Mouse (Mus musculus) liver, embryonic 14.5 days (tissue): Measurements from ENCODE around the gene Smim10l2a.

Experiments
- CTCF ChIP-seq: IDR thresholded peaks from 2 replicates; pipeline ENCODE4 v1.5.1; 2016; ENCODE audit warnings: antibody characterized with exemption, low read depth, control low read depth
- EP300 ChIP-seq: IDR thresholded peaks from 2 replicates; pipeline ENCODE4 v1.6.1; 2016; ENCODE audit warnings: antibody characterized with exemption, low read depth

DNA sequence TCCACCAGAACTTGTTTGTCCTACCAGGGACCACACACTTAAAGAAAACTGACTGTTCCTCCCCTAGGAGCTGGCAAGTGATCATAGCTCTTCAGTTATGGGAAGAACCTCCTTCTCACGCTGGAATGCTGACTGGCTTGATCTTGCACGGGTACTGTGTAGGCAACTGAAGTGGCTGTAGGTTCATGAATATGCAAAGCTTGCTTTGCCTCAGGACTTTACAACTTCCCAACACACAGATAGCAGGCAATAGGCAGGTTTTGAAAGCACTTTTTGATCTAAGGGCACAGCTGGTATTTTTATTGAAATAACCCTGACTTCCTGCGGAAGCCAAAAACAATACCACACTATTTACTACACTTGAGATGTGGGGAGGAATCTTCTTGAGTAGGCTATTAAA lies 31.5 kb upstream of the Smim10l2a start:
- TF ChIP-seq CTCF (no peak), EP300 (no peak)
